Mouse (Mus musculus) midbrain, embryonic 11.5 days (tissue): ENCODE data around the gene Neurog1. TPM values are rescaled to one million over a fixed set of nuclear protein-coding genes. Genes with fewer than 3 reads are reported as not detected.

Experiments used
- ATAC-seq: fragments of 200-750 bp; cut with Nextera tagmentation; 2 replicates; pipeline ENCODE4 v1.8.0; 2017; ENCODE audit warnings: moderate TSS enrichment, moderate library complexity; ENCODE audit not compliant: low FRiP score
- DNase-seq: peaks from one replicate; pipeline ENCODE4 v3.0.0; 2015; ENCODE audit warnings: low spot score; ENCODE audit errors: missing footprints
- H3K27ac ChIP-seq: fragments of 300-500 bp; sonication (generic); 2 replicates; pipeline ENCODE4 v1.5.1; 2014; ENCODE audit warnings: low read depth, low read length
- H3K27me3 ChIP-seq: fragments of 300-500 bp; sonication (generic); 2 replicates; pipeline ENCODE4 v1.6.1; 2014; ENCODE audit warnings: mild to moderate bottlenecking, low read length, moderate library complexity, mixed read lengths; ENCODE audit not compliant: control insufficient read depth, insufficient read depth
- H3K36me3 ChIP-seq: fragments of 300-500 bp; sonication (generic); 2 replicates; pipeline ENCODE4 v1.6.1; 2014; ENCODE audit warnings: mild to moderate bottlenecking, low read length, moderate library complexity, mixed read lengths; ENCODE audit not compliant: control insufficient read depth, insufficient read depth
- H3K4me1 ChIP-seq: fragments of 300-500 bp; sonication (generic); 2 replicates; pipeline ENCODE4 v1.6.1; 2014; ENCODE audit warnings: low read length; ENCODE audit not compliant: control insufficient read depth, insufficient read depth
- H3K4me2 ChIP-seq: fragments of 300-500 bp; sonication (generic); 2 replicates; pipeline ENCODE4 v1.6.1; 2014; ENCODE audit warnings: mild to moderate bottlenecking, moderate library complexity
- H3K4me3 ChIP-seq: fragments of 300-500 bp; sonication (generic); 2 replicates; pipeline ENCODE4 v1.5.1; 2014; ENCODE audit warnings: low read depth, low read length
- H3K9ac ChIP-seq: fragments of 300-500 bp; sonication (generic); 2 replicates; pipeline ENCODE4 v1.6.1; 2014; ENCODE audit warnings: low read length
- H3K9me3 ChIP-seq: fragments of 300-500 bp; sonication (generic); 2 replicates; pipeline ENCODE4 v1.6.1; 2016; ENCODE audit warnings: low read length; ENCODE audit not compliant: control insufficient read depth
- WGBS: fragments of 180-500 bp; shearing (Covaris S2); extraction: QIAGEN DNeasy Blood & Tissue Kit; methylation state at CpG from one replicate; pipeline ENCODE4 v1.1.7; 2014; 5-methylcytosine and 5-hydroxymethylcytosine counted together
- polyA plus RNA-seq: library from polyadenylated mRNA; unstranded; fragments of >200 nt; fragmentation: Nextera tagmentation; extraction: Ambion mirVana; gene quantifications from 2 replicates; pipeline ENCODE4 v1.2.1, GENCODE M21; 2014

Neurog1 gene
- polyA plus RNA-seq = 35.6 and 42.1 TPM in 2 replicates

GRCm38 (mm10) chr13:56251924-56252619, at the start of gene Neurog1:
Neurog1 (minus strand) TSS chr13:56252163.
- ATAC-seq (peak; percentile 90), DNase-seq (peak; percentile 97)
- under 1% methylated on average over 65 of the region's 65 CpGs for WGBS
- Histone ChIP-seq H3K36me3 (no peaks in the 10 kb centered on the region), H3K4me1 (peaks cover 58% of the 10 kb centered on the region), H3K4me2 (peak within 1 kb of the TSS; percentile 37), H3K27ac (peak within 1 kb of the TSS; percentile 81), H3K9me3 (no peaks in the 10 kb centered on the region), H3K9ac (peak within 1 kb of the TSS; percentile 69), H3K27me3 (peaks cover 96% of the 10 kb centered on the region), H3K4me3 (peak within 1 kb of the TSS; percentile 39)

- Histone ChIP-seq H3K4me1 (peaks cover 14% of the 10 kb centered on the region), H3K9ac (no peak overlapping the region), H3K4me2 (no peak overlapping the region), H3K4me3 (no peak overlapping the region), H3K36me3 (no peaks in the 10 kb centered on the region), H3K9me3 (no peaks in the 10 kb centered on the region), H3K27ac (no peak overlapping the region), H3K27me3 (peaks cover 35% of the 10 kb centered on the region)
- no peak for DNase-seq
- WGBS = 91% methylated on average over 11 of the region's 11 CpGs
- no peak for ATAC-seq
These were observed 47.4 kb upstream of the Neurog1 start for GRCm38 (mm10) chr13:56299336-56299735.

- peak; percentile 90 for DNase-seq
- H3K27me3 ChIP-seq = peaks cover 56% of the 10 kb centered on the region
These were observed 44.7 kb upstream of the Neurog1 start for GRCm38 (mm10) chr13:56296659-56297020.

GRCm38 (mm10) chr13:56295943-56296658, 44.1 kb upstream of the Neurog1 start, which contains the start of gene Cxcl14:
Cxcl14 (minus strand) TSS chr13:56296551.
- DNase-seq (peak; percentile 95), ATAC-seq (peak; percentile 72)
- H3K4me2 ChIP-seq = peak within 1 kb of the TSS; percentile 78
- peaks cover 56% of the 10 kb centered on the region for H3K27me3 ChIP-seq
- peak within 1 kb of the TSS; percentile 72 for H3K9ac ChIP-seq
- H3K9me3 ChIP-seq = no peaks in the 10 kb centered on the region
- peaks cover 14% of the 10 kb centered on the region for H3K4me1 ChIP-seq
- under 1% methylated on average over 71 of the region's 76 CpGs for WGBS
- H3K4me3 ChIP-seq = peak within 1 kb of the TSS; percentile 52
- H3K27ac ChIP-seq = no peak within 1 kb of the TSS
- H3K36me3 ChIP-seq = no peaks in the 10 kb centered on the region

More at GRCm38 (mm10) chr13:56296659-56297020, 44.7 kb upstream of the Neurog1 start:
- Histone ChIP-seq H3K36me3 (no peaks in the 10 kb centered on the region), H3K27ac (no peak overlapping the region), H3K4me3 (peak overlapping the region; percentile 52), H3K9me3 (no peaks in the 10 kb centered on the region), H3K4me1 (peaks cover 14% of the 10 kb centered on the region), H3K9ac (peak overlapping the region; percentile 72), H3K4me2 (peak overlapping the region; percentile 78)
- 6% methylated on average over 8 of the region's 8 CpGs for WGBS
- peak; percentile 33 for ATAC-seq

GRCm38 (mm10) chr13:56295586-56295942, 43.6 kb upstream of the Neurog1 start:
- H3K27ac ChIP-seq = no peak overlapping the region
- no peaks in the 10 kb centered on the region for H3K36me3 ChIP-seq
- peaks cover 56% of the 10 kb centered on the region for H3K27me3 ChIP-seq
- no peaks in the 10 kb centered on the region for H3K9me3 ChIP-seq
- H3K9ac ChIP-seq = peak overlapping the region; percentile 72
- peak overlapping the region; percentile 52 for H3K4me3 ChIP-seq
- 2% methylated on average over 13 of the region's 13 CpGs for WGBS
- H3K4me2 ChIP-seq = peak overlapping the region; percentile 78
- H3K4me1 ChIP-seq = peaks cover 14% of the 10 kb centered on the region
- ATAC-seq (no peak), DNase-seq (peak; percentile 95)

GRCm38 (mm10) chr13:56294908-56295307, 42.9 kb upstream of the Neurog1 start:
- DNase-seq = peak; percentile 93
- ATAC-seq = no peak
- H3K9me3 ChIP-seq = no peaks in the 10 kb centered on the region
- peaks cover 14% of the 10 kb centered on the region for H3K4me1 ChIP-seq
- 2% methylated on average over 10 of the region's 10 CpGs for WGBS
- H3K27ac ChIP-seq = no peak overlapping the region
- peak overlapping the region; percentile 78 for H3K4me2 ChIP-seq
- peaks cover 56% of the 10 kb centered on the region for H3K27me3 ChIP-seq
- H3K36me3 ChIP-seq = no peaks in the 10 kb centered on the region
- no peak overlapping the region for H3K9ac ChIP-seq
- H3K4me3 ChIP-seq = peak overlapping the region; percentile 52

GRCm38 (mm10) chr13:56289998-56290397, 38.0 kb upstream of the Neurog1 start:
- Histone ChIP-seq H3K27me3 (peaks cover 32% of the 10 kb centered on the region), H3K36me3 (no peaks in the 10 kb centered on the region), H3K4me2 (no peak overlapping the region), H3K4me3 (no peak overlapping the region), H3K9ac (no peak overlapping the region), H3K9me3 (no peaks in the 10 kb centered on the region), H3K4me1 (peaks cover 8% of the 10 kb centered on the region), H3K27ac (no peak overlapping the region)
- DNase-seq (no peak), ATAC-seq (no peak)
- WGBS = 83% methylated on average over 6 of the region's 6 CpGs

- H3K4me1 ChIP-seq = peaks cover 5% of the 10 kb centered on the region; the same call in 1 of the 2 replicates
- DNase-seq (no peak), ATAC-seq (no peak)
- H3K4me3 ChIP-seq = no peak overlapping the region
- H3K27ac ChIP-seq = no peak overlapping the region
- H3K9me3 ChIP-seq = no peaks in the 10 kb centered on the region
- WGBS = 71% methylated on average over 11 of the region's 11 CpGs
- H3K27me3 ChIP-seq = peaks cover 24% of the 10 kb centered on the region
- H3K4me2 ChIP-seq = no peak overlapping the region
- no peak overlapping the region for H3K9ac ChIP-seq
- H3K36me3 ChIP-seq = no peaks in the 10 kb centered on the region
These were observed 37.3 kb upstream of the Neurog1 start for GRCm38 (mm10) chr13:56289261-56289660.

- H3K27me3 ChIP-seq = peaks cover 18% of the 10 kb centered on the region
- no peaks in the 10 kb centered on the region for H3K9me3 ChIP-seq
- no peaks in the 10 kb centered on the region for H3K36me3 ChIP-seq
- WGBS = 49% methylated on average over 4 of the region's 4 CpGs
- no peak overlapping the region for H3K4me3 ChIP-seq
- H3K9ac ChIP-seq = no peak overlapping the region
- no peak overlapping the region for H3K27ac ChIP-seq
- H3K4me1 ChIP-seq = peaks cover 5% of the 10 kb centered on the region; the same call in 1 of the 2 replicates
- H3K4me2 ChIP-seq = no peak overlapping the region
- ATAC-seq (no peak), DNase-seq (no peak)
These were observed 36.6 kb upstream of the Neurog1 start for GRCm38 (mm10) chr13:56288601-56289000.
